Mouse (Mus musculus) lung, adult 2 months (tissue): ENCODE measurements at regions not wholly inside any gene's neighbourhood (a gene's known extent, or its start where the extent isn't known, plus 50 kb on each side); places are given as distances from the start of the nearest gene placed in this dataset.

Source experiments
- CTCF ChIP-seq: fragments of 200-500 bp; IDR thresholded peaks from 2 replicates; pipeline ENCODE4 v1.5.1; 2011; ENCODE audit warnings: mild to moderate bottlenecking, low read length, control low read depth; ENCODE audit not compliant: insufficient read depth
- POLR2A ChIP-seq: fragments of 200-500 bp; IDR thresholded peaks from 2 replicates; pipeline ENCODE4 v1.6.1; 2011; ENCODE audit warnings: low read depth, mild to moderate bottlenecking, control low read depth, low read length, borderline replicate concordance; ENCODE audit errors: extremely low read depth

DNA sequence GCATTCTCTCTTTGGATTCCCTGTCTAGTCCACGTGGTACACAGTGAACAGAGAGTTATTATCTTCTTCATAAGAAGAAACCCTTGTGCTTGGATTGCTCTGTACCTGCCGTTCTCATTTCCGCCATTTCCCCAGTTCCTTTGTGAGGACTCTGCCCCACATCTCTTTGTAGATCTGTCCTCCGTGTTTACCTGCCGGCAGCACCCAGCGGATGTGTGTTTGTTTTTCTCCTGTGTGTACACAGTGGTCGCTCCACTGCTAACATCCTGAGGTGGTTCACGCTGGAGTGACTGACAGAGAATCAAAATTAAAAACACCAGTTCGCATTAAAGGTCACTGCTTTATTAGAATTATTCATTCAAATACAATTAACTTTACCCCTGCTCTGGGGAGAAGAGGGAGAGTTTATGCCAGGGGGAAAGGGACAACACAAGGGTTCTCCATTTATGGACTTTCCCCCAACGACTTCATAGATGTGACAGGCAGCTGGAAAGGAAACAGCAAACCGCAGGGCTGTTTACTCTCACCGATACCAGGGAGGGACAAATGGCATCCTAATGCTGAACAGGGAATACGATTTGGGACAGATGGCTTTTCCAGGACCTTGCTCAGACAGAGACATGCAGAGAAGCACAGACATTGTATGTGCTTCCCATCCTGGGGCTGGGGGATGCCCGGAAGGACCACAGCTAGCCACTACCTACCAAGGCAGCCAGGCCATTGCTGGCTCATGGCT, 362.5 kb upstream of the Gm765 start:
- TF ChIP-seq CTCF (no peak), POLR2A (no peak)
